Mouse (Mus musculus) CH12.LX (cell line): Measurements from ENCODE around the gene Slc34a2. TPM values are rescaled to one million over a fixed set of nuclear protein-coding genes. Genes with fewer than 3 reads are reported as not detected.

Source experiments
- DNase-seq: peaks from one replicate; pipeline ENCODE4 v3.0.0-alpha.2; 2013; ENCODE audit errors: extremely low read depth
- H3K27ac ChIP-seq: 2 replicates; pipeline ENCODE4 v1.5.1; 2012; ENCODE audit warnings: low read depth, mild to moderate bottlenecking, control low read depth, moderate library complexity; ENCODE audit not compliant: insufficient read depth
- H3K27me3 ChIP-seq: replicated peaks from 2 replicates; pipeline ENCODE3; 2012; ENCODE audit warnings: inconsistent platforms
- H3K36me3 ChIP-seq, 2 experiments: replicated peaks in 1 of 2; 2 replicates each; pipeline versions ENCODE3 to v1.6.1; 2012; ENCODE audit warnings: inconsistent platforms in 1 of 2, low read length in 1 of 2, mild to moderate bottlenecking in 1 of 2, mixed read lengths in 1 of 2, moderate library complexity in 1 of 2; ENCODE audit not compliant: control insufficient read depth in 1 of 2, insufficient read depth in 1 of 2
- H3K4me1 ChIP-seq, 2 experiments: 2 replicates each; pipeline ENCODE4 v1.6.1; 2012; ENCODE audit warnings: inconsistent platforms in 1 of 2, moderate library complexity in 1 of 2; ENCODE audit not compliant: insufficient read depth in 2 of 2, control insufficient read depth in 1 of 2
- H3K4me2 ChIP-seq: 2 replicates; pipeline ENCODE4 v1.6.1; 2012; ENCODE audit warnings: low read depth, mild to moderate bottlenecking, control low read depth; ENCODE audit not compliant: poor library complexity, insufficient read depth, severe bottlenecking
- H3K4me3 ChIP-seq, 3 experiments: fragments of 150-350 bp in 1 of 3; sonication (generic) in 1 of 3; replicated peaks in 1 of 3; 2 replicates each; pipeline versions ENCODE3 to v1.5.1; 2011 to 2012; ENCODE audit warnings: low read depth in 2 of 3, low read length in 2 of 3, mild to moderate bottlenecking in 2 of 3, moderate library complexity in 2 of 3, control low read depth in 1 of 3, improper control_type of control experiment in 1 of 3, inconsistent platforms in 1 of 3, mixed read lengths in 1 of 3; ENCODE audit not compliant: poor library complexity in 1 of 3
- H3K79me2 ChIP-seq: replicated peaks from 2 replicates; pipeline ENCODE4 v1.6.1; 2012; ENCODE audit warnings: mild to moderate bottlenecking, moderate library complexity; ENCODE audit not compliant: control insufficient read depth, poor library complexity, insufficient read depth, severe bottlenecking; ENCODE audit errors: extremely low read depth
- H3K9ac ChIP-seq: 2 replicates; pipeline ENCODE4 v1.6.1; 2012; ENCODE audit warnings: low read depth, mild to moderate bottlenecking, control low read depth, moderate library complexity; ENCODE audit not compliant: insufficient read depth
- H3K9me3 ChIP-seq: replicated peaks from 2 replicates; pipeline ENCODE3; 2012; ENCODE audit warnings: low read length, inconsistent platforms, mixed read lengths
- BHLHE40 ChIP-seq: IDR thresholded peaks from 2 replicates; pipeline ENCODE4 v1.6.1; 2011; ENCODE audit warnings: mild to moderate bottlenecking, low read depth, low read length, improper control_type of control experiment
- CHD2 ChIP-seq: IDR thresholded peaks from 2 replicates; pipeline ENCODE4 v1.6.1; 2011; ENCODE audit warnings: low read length, improper control_type of control experiment
- CTCF ChIP-seq, 2 experiments: IDR thresholded peaks in 1 of 2; conservative IDR thresholded peaks in 1 of 2; 2 replicates each; pipeline ENCODE4 v1.5.1; 2011 to 2012; ENCODE audit warnings: low read depth in 2 of 2, low read length in 2 of 2, improper control_type of control experiment in 1 of 2, inconsistent platforms in 1 of 2, mild to moderate bottlenecking in 1 of 2, moderate library complexity in 1 of 2
- ELF1 ChIP-seq: IDR thresholded peaks from 2 replicates; pipeline ENCODE4 v1.6.1; 2014; ENCODE audit warnings: low read depth, mild to moderate bottlenecking, inconsistent platforms, low read length, improper control_type of control experiment
- EP300 ChIP-seq: IDR thresholded peaks from 2 replicates; pipeline ENCODE4 v1.6.1; 2011; ENCODE audit warnings: low read length, improper control_type of control experiment
- ETS1 ChIP-seq: conservative IDR thresholded peaks from 2 replicates; pipeline ENCODE4 v1.6.1; 2012; ENCODE audit warnings: low read depth, mild to moderate bottlenecking, inconsistent platforms, low read length, improper control_type of control experiment, moderate library complexity
- GABPA ChIP-seq: IDR thresholded peaks from 2 replicates; pipeline ENCODE4 v1.6.1; 2012; ENCODE audit warnings: low read depth, low read length, improper control_type of control experiment, inconsistent platforms; ENCODE audit not compliant: insufficient replicate concordance
- IRF4 ChIP-seq: IDR thresholded peaks from 2 replicates; pipeline ENCODE4 v1.6.1; 2014; ENCODE audit warnings: low read depth, mild to moderate bottlenecking, inconsistent platforms, low read length, improper control_type of control experiment
- JUN ChIP-seq: IDR thresholded peaks from 2 replicates; pipeline ENCODE4 v1.6.1; 2011; ENCODE audit warnings: low read depth, mild to moderate bottlenecking, low read length, improper control_type of control experiment, moderate library complexity; ENCODE audit not compliant: insufficient read depth
- KAT2A ChIP-seq: IDR thresholded peaks from 2 replicates; pipeline ENCODE4 v1.6.1; 2012; ENCODE audit warnings: low read length, improper control_type of control experiment, inconsistent platforms; ENCODE audit not compliant: insufficient replicate concordance
- MAX ChIP-seq: IDR thresholded peaks from 2 replicates; pipeline ENCODE4 v1.6.1; 2011; ENCODE audit warnings: low read length, improper control_type of control experiment
- MAZ ChIP-seq: IDR thresholded peaks from 2 replicates; pipeline ENCODE4 v1.6.1; 2012; ENCODE audit warnings: low read depth, mild to moderate bottlenecking, inconsistent platforms, low read length, improper control_type of control experiment, moderate library complexity
- MEF2A ChIP-seq: IDR thresholded peaks from 2 replicates; pipeline ENCODE4 v1.6.1; 2014; ENCODE audit warnings: low read depth, mild to moderate bottlenecking, inconsistent platforms, low read length, improper control_type of control experiment, borderline replicate concordance
- MXI1 ChIP-seq: IDR thresholded peaks from 2 replicates; pipeline ENCODE4 v1.6.1; 2011; ENCODE audit warnings: mild to moderate bottlenecking, low read depth, low read length, improper control_type of control experiment
- MYC ChIP-seq: IDR thresholded peaks from 2 replicates; pipeline ENCODE4 v1.6.1; 2011; ENCODE audit warnings: low read depth, mild to moderate bottlenecking, improper control_type of control experiment, low read length
- NRF1 ChIP-seq: IDR thresholded peaks from 2 replicates; pipeline ENCODE4 v1.6.1; 2014; ENCODE audit warnings: low read depth, mild to moderate bottlenecking, inconsistent platforms, low read length, improper control_type of control experiment, moderate library complexity
- POLR2A ChIP-seq: IDR thresholded peaks from 2 replicates; pipeline ENCODE4 v1.6.1; 2011; ENCODE audit warnings: low read depth, mild to moderate bottlenecking, improper control_type of control experiment, low read length
- TCF12 ChIP-seq: IDR thresholded peaks from 2 replicates; pipeline ENCODE4 v1.6.1; 2014; ENCODE audit warnings: low read depth, mild to moderate bottlenecking, inconsistent platforms, low read length, improper control_type of control experiment
- UBTF ChIP-seq: IDR thresholded peaks from 2 replicates; pipeline ENCODE4 v1.6.1; 2012; ENCODE audit warnings: low read depth, mild to moderate bottlenecking, inconsistent platforms, low read length, improper control_type of control experiment, moderate library complexity
- USF2 ChIP-seq: conservative IDR thresholded peaks from 2 replicates; pipeline ENCODE4 v1.6.1; 2011; ENCODE audit warnings: low read depth, low read length, improper control_type of control experiment
- ZC3H11A ChIP-seq: IDR thresholded peaks from 2 replicates; pipeline ENCODE4 v1.6.1; 2012; ENCODE audit warnings: low read depth, mild to moderate bottlenecking, inconsistent platforms, low read length, improper control_type of control experiment
- dilution Hi-C: fragments of 300-500 bp; cut with MboI; formaldehyde crosslinking; loops from 2 replicates; pipeline ENCODE4 v1.14.3; 2020; ENCODE audit warnings: low sequenced_read_pairs; ENCODE audit not compliant: extremely low pct_unique_long_range_greater_than_20kb, extremely low pct_ligation_motif_present
- in situ Hi-C: fragments of 300-500 bp; cut with MboI; formaldehyde crosslinking; loops from 3 replicates; pipeline ENCODE4 v1.14.3; 2019; ENCODE audit warnings: low sequenced_read_pairs, low pct_ligation_motif_present, low pct_unique_long_range_greater_than_20kb, mixed read lengths
- polyA plus RNA-seq: library from polyadenylated mRNA; unstranded; fragments of >175 nt; gene quantifications from 2 replicates; pipeline ENCODE4 v1.2.1, GENCODE M21; 2012; ENCODE audit warnings: low read depth; ENCODE audit not compliant: insufficient read length
- total RNA-seq, 2 experiments: library from RNA; depleted of rRNA; stranded (reverse); fragments of 300-350 nt in 1 of 2; fragments of >200 nt in 1 of 2; gene quantifications; 2 replicates each; pipeline ENCODE4 v1.2.3; 2012 to 2014

The Slc34a2 gene
- total and polyA plus RNA-seq, 3 experiments = not detected

GRCm38 (mm10) chr5:53042771-53043371, 5.0 kb downstream of the Slc34a2 start:
- TF ChIP-seq IRF4 = no peak
- TF ChIP-seq ZC3H11A = no peak
- TF ChIP-seq GABPA = no peak
- TF ChIP-seq JUN = no peak
- TF ChIP-seq MXI1 = no peak
- no peak for TF ChIP-seq MAX
- TF ChIP-seq USF2 = no peak
- TF ChIP-seq BHLHE40 = no peak
- TF ChIP-seq MAZ = no peak
- TF ChIP-seq CHD2 = no peak
- no peak for TF ChIP-seq ELF1
- no peak for TF ChIP-seq MEF2A
- TF ChIP-seq NRF1 = no peak
- no peak for TF ChIP-seq KAT2A
- no peaks in the 10 kb centered on the region for H3K79me2 ChIP-seq
- no peaks in the 10 kb centered on the region for H3K36me3 ChIP-seq
- H3K27ac ChIP-seq = no peak overlapping the region
- in situ Hi-C loops = no loop called here
- no peaks in the 10 kb centered on the region for H3K27me3 ChIP-seq
- no peak overlapping the region for H3K4me2 ChIP-seq
- H3K9me3 ChIP-seq = no peaks in the 10 kb centered on the region
- dilution Hi-C loops = no loop called here
- no peak overlapping the region for H3K4me3 ChIP-seq
- H3K9ac ChIP-seq = no peak overlapping the region
- H3K4me1 ChIP-seq = peaks cover 0 to 22% of the 10 kb centered on the region in 2 experiments; a peak in 2 of 4 replicates
- DNase-seq = no peak

- H3K27me3 ChIP-seq = no peaks in the 10 kb centered on the region
- H3K27ac ChIP-seq = no peak overlapping the region
- TF ChIP-seq TCF12 (no peak), EP300 (no peak), UBTF (no peak), CTCF (conservative IDR thresholded peaks at IDR 0.05 in 1 of 2, IDR thresholded peaks at IDR 0.05 in 1 of 2; ENCODE audit: low read depth in 2 of 2, low read length in 2 of 2) (no peak), ETS1 (no peak), POLR2A (no peak), MYC (no peak)
- dilution Hi-C loops (no loop called here), in situ Hi-C loops (no loop called here)
- DNase-seq = no peak
- no peaks in the 10 kb centered on the region for H3K9me3 ChIP-seq
- no peak overlapping the region for H3K9ac ChIP-seq
- H3K36me3 ChIP-seq = no peaks in the 10 kb centered on the region
- H3K79me2 ChIP-seq = no peaks in the 10 kb centered on the region
- no peak overlapping the region for H3K4me3 ChIP-seq
- H3K4me1 ChIP-seq = peaks cover 0 to 22% of the 10 kb centered on the region in 2 experiments; a peak in 2 of 4 replicates
- H3K4me2 ChIP-seq = no peak overlapping the region
Observed at GRCm38 (mm10) chr5:53043716-53044115, 5.8 kb downstream of the Slc34a2 start.
